Mouse (Mus musculus): ENCODE data around the gene Itgam.

- TF ChIP-seq CTCF (IDR thresholded peaks at IDR 0.05; ENCODE audit: control insufficient read depth, insufficient read depth, low read length) (no peak), POLR2A (IDR thresholded peaks at IDR 0.05; ENCODE audit: borderline replicate concordance, control insufficient read depth, low read depth, low read length) (no peak)
These were observed 4.6 kb upstream of the Itgam start for GRCm38 (mm10) chr7:128057860-128058259.
